Mouse (Mus musculus): ENCODE measurements around the gene Zmiz1.

Zmiz1 gene

DNA sequence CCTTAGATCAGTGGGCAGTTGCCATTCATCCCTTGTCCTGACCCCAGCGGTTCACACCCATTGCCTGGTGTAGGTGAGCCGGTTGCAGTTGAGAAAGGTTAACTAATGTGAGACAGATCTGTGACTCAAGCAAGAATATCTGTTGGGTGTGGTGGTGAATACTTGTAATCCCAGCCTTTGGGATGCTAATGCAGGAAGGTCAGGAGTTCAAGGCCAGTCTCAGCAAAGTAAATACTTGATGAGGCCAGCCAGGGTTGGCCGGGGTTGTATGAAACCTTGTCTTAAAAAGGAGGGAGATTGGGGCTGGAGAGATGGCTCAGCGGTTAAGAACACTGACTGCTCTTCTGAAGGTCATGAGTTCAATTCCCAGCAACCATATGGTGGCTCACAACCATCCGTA lies 132.0 kb downstream of the Zmiz1 start:
- no peak for DNase-seq (ENCODE audit: low spot score)

DNA sequence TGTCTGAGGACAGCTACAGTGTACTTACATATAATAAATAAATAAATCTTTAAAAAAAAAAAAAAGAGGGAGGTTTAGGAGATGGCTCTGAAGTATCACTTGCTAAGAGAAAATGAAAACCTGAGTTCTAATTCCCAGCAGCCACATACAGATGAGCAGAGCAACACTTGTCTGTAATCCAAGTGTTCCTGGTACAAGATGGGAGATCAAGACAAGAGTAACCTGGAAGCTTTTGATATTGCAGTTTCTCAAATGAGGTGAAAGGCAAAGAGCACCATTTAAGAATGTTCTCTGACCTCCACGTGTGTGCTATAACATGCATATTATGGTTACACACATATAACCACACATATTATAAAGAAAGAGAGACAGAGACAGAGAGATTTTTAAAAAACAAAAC lies 132.4 kb downstream of the Zmiz1 start:
- no peak for DNase-seq (ENCODE audit: low spot score)

DNA sequence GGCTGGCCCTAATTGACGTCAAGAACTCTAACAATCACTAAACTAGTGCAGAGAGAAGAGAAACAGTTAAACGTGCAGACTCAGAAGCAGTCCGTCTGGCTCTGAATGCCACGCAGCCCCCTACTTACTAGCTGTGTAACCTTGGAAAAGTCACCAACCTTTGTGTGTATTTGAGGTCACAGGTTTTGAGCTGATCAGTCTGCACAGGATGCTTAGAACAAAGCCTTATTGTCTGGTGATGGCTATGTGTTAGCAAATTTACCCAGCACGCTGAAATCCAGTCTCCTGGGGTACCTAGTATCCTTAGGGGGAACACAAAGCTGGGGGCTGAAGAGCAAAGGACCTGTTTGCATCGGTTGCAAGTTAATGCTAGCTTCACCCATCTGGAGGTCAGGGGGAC lies 133.5 kb downstream of the Zmiz1 start:
- no peak for DNase-seq (ENCODE audit: low spot score)

DNA sequence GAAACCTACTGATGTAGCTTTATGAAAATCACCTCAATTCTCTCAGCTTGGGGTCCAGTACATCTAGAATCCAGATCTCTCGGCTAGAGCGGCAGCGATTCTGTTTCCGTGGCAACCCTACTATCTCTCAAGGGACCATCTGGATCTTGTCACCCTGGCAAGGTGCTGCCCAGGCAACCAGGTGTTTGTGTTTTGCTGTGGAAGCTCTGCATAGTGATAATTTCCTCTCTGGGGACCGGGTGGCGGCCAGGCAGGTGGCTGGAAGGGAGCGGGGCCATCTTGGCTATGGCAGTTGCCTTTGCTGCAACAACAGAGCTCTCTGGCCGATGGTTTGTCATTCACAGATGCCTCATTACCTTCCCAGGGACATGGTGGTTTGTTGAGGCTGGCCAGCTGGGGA lies 134.9 kb downstream of the Zmiz1 start:
- DNase-seq (ENCODE audit: low spot score) = no peak

DNA sequence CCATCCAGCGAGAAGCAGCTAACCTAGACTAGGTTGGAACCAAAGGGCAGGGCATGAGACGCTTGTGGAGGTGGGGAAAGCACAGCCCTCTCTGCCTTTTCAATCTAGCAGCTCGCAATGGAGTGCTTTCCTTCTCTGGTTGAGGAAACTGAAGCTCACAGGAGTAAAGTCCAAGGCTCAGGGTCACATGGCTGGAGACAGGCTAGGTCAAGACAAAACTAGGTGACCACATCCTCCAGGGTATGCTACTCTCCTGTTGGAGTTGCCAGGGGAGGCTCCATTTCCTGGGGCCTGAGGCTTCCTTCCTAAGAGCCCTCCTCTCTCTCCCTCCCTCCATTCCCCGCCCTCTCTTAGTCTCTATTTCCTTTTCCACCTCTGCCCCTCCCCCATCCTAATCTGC lies 135.6 kb downstream of the Zmiz1 start:
- no peak for DNase-seq (ENCODE audit: low spot score)

DNA sequence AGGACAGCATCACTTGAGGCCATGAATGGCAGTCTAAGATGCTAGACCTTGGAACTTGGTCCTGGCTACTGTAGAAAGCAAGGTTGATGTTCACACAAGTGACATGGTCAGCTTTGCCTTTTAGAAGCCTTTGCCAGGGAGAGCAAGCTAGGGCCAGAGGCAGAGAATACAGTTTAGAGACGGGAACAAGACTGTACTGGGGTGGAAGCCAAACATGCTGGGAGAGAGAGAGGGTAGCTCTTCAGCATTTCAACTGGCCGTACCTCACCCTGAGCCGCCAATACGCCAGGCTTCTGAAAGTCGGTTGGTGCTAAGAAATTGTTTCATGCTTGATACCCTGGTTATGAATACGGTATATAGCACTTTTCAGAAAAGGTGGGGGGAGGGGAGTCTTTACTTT lies 140.0 kb downstream of the Zmiz1 start:
- DNase-seq (ENCODE audit: low spot score) = no peak

DNA sequence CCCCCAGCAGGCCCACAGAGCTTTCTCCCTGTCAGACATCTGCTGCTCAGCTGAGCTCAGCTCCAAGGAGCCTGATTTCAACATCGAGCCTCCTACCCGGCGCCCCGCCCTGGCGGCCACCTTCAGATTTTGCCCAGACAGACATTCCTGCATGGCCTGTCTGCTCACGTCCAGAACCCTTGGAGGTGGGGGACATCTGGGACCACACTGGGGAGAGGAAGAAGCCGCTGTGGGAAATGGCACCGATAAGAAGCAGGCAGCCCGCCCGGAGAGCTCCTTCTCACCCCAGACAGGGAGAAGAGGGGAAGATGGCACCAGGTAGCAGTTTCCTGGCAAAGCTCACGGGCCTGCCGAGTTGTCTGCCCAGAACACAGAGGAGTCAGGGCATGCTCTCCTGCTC lies 140.9 kb downstream of the Zmiz1 start:
- DNase-seq (ENCODE audit: low spot score) = no peak

DNA sequence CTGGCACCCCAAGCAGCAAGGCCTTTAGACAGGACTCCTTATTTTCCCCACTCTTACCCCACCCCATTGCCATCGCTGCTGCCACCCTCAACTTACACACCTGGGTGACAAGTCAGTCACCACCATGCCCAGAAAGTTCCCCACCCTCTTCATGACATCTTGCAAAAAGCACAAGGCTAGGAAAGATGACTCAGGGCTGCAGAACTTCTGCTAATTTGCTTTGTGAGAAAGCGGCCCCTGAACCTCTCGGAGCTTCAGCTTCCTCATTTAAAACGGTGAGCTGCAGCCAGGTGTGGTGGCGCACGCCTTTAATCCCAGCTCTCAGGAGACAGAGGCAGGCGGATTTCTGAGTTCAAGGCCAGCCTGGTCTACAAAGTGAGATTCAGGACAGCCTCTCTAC lies 141.4 kb downstream of the Zmiz1 start:
- DNase-seq (ENCODE audit: low spot score) = no peak

DNA sequence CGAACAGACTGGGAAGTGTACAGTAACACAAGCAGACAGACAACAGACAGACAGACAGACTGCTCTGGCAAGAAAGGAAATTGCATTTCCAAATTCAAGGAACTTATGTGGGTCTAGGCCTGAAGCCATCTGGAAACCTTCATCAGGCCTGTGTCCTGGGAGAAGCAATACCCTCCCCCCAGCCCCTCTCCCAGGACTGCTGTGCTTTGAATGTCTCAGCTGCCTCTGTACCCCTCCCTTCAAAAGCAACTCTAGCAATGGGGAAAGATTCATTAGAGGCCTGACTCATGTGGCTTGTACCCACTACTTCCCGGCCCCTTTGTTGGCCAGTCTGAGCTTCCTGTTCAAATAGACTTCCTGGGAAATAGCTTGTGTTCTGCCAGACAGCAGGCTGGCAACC lies 142.0 kb downstream of the Zmiz1 start:
- no peak for DNase-seq (ENCODE audit: low spot score)

DNA sequence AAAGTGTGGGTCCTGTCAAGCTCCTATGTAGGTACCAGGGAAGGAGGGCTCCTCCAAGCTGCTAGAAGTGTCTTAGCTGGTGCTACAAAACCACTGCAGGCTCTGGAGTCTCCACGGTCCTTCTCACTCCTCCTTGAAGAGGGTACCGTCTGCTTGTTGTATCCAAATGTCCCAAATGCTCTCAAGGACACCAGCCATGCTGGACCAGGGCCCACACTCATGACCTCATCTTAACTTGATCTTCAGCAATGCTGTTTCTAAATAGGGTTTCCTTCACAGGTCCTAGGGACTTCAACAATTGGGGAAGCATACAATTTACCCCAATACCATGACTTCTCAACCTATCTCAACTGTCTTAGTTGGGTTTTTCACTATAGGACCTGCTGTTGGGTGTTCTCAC lies 143.0 kb downstream of the Zmiz1 start:
- DNase-seq (ENCODE audit: low spot score) = no peak

DNA sequence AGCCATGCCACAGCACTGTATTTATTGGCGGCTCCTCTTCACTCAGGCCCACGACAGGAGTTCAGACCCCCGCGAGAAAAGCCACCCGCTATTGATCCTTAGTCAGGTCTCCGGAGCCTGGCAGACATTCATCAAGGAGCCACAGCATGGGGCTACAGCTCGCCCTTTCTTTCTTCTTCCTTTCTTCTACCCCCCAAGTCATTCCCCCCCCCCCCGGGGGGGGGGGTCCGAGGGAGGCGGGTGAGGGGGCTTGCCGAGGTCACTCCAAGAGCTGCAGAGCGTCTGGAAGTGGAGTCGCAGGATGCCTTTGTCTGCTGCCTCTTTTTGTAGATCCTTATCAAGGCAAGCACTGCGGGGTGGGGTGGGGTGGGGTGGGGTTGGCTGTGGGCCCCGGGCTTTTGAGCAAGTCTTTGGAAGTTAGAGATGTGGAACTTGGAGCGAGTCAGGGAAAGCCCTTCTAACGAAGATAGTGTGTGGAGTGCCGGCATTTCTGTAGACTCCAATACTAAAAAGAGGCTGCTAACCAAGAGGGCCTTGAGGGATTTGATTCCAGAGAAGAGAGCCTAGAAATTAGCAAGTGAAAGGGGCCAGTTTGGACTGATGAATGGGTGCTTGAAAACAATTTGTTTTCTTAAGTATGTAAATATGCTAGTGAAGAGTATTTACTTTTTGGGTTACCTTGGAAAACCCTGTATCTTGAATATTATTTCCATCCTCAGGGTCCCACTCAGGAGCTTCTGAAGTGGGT lies 145.6 kb downstream of the Zmiz1 start:
- DNase-seq (ENCODE audit: low spot score) = no peak

DNA sequence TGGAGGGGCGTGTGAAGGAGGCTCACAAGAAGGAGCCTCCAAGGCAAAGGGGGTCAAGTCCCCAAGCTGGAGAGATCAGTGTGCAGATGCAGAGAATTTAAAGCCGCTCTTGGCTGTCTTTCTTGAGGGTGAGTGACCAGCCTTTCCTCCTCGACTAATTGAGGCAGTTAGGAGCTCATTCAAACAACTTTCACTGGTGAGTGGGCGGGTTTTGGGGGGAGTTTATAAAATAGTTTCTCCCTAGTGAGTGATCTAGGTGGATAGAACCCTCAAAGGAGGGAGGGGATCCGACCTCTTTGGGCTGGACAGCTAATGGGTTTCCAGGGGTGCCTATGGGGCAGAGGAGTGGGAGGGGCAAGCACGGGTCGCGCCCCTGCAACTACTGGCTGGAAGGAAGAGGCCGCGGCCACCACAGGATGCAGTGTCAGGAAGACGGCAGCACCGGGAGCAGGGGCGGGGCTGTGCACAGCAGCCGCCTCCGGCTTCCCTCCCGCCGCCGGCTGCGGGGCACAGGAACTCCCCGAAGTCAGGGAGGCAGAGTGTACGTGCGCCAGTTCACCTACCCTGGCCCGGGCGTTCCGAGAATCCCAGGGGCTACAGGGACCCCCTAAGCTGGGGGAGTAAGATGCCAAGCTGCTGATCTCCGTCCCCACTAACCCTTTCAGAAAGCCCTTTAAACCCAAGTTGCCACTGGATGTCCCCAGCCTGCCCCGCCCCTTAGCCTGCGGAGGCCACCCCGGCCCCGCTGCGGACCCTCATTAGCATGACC lies 147.6 kb downstream of the Zmiz1 start:
- no peak for DNase-seq (ENCODE audit: low spot score)

DNA sequence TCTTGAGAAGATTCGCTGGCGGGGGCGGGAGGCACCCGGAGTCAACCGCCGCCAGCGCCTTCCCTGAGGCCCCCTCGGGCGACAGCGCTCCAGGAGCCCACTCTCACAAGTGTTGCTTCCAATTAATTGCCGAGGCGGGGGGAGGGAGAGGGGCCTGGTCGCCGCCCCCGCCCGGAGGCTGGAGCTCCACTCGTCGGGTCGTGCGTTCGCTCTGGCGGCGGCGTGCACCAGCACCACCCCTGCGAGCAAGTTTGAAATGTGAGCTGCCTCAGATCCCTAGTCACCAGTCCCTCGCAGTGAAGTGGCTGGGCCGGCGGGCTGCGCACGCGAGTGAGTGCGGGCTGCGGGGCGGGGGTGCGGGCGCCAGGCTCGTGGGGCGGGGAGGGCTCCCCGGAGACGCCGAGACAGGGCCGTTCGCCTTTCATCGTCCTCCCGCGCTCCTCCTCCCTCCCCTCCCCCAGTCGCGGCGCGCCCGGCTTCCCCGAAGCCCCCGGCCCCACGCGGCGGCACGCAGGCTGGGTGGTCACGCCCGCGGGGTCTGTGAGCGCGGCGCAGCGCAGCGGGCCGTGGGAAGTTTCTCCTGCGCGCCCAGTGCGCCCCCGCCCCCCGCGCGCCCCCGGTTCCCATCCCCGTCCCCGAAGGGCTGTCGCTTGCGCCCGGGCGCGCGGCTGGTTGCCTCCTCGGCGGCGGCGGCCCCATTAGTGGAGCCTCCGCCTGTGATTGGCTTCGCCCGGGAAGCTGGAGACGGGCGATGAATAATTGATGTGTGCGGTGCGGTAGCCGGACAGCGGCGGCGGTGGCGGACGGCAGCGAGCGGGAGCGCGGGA lies 148.4 kb downstream of the Zmiz1 start:
- DNase-seq (ENCODE audit: low spot score) = no peak

DNA sequence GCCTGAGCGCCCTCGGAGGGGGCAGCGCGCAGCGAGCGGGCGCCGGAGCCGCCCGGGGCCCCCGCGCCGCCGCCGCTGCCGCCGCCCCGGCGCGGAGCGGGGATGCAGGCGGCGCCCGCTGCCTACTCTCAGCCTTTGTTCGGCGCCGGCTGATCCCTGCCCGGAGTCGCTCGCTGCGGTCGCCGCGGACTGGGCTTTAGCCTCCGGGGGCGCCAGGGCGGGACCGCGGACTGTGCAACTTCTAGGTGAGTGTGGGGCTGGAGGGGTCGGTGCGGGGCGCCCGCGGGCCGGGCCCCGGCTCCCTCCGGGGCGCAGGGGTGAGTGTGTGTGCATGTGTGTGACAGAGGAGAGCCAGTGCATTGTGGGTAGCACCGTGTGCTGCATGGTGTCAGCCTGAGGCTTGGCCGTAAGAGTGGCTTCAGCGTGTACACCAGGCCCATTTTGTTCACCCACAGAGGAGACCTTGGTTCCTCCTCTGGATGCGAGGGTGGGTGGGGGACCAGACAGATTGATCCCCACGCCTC lies 149.0 kb downstream of the Zmiz1 start:
- DNase-seq (ENCODE audit: low spot score) = no peak

DNA sequence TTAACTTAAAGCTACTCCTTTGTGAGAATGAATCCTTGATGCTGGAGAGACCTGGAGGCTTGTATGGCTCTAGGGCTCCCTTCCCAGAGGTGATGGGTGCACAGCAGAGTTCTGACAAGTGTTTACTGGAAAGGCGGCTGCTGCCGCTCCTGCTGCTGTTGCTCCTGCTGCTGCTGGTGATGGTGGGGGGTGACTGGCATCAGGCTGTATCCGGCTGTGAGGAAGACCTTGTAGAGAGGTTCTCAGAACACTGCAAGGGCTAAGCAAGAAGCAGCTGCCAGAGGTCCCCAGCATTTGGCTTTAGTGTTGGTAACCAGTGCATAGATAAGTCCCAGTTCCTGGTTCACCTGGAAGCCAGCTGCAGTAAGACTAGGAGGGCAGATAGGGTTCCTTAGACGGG lies 149.6 kb downstream of the Zmiz1 start:
- DNase-seq (ENCODE audit: low spot score) = no peak

DNA sequence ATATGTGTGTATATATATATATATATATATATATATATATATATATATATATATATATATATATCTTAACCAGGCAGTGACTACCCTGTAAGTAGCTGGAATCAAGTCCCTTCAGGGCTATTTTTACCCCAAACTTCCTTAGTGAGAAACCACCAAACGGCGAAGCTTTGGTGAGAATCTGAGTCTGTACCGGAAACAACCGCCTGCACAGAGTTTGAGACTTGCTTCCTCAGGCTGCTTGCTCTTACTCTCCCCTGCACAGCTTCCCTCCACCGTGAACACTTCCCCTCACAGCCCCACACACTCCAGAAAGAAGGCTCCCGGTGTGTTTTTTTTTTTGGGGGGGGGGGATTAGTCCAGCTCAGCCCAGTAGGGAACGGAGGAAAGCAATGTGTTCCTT lies 150.4 kb downstream of the Zmiz1 start:
- no peak for DNase-seq (ENCODE audit: low spot score)

DNA sequence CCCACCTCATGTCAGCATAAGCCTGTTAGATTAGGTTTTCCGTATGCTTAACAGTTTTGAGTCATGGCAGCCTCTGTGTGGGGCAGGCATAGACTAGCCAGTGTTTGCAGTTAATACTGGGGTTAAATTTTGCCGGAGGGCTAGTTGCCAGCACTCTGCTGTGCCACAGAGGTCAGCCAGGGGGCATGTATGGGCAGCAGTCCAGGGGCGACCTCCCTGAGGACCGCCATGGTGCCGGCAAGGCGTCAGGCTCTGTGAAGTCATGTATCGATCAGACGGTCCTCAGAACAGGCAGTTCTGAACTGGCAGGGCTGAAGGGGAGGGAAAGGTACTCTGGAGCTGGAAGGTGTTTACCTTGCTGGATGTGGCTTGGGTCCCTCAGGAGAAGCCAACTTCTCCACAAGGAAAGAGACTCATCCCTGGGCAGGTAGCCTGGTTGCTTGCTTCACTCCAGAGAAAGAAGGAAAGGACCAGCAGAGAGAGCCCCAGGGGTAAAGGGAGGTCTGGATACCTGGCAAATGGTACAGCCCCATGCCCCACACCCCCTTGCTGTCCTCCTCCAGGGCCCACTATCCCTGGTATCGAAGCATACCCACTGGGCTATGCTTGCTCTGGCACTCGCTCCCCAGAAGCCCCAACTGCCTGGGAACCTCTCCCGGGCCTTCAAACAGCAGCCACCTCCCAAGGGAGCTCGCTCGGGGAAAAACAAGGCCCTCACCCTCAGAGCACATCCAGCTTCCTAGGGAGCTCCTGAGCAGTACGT lies 151.6 kb downstream of the Zmiz1 start:
- no peak for DNase-seq (ENCODE audit: low spot score)

DNA sequence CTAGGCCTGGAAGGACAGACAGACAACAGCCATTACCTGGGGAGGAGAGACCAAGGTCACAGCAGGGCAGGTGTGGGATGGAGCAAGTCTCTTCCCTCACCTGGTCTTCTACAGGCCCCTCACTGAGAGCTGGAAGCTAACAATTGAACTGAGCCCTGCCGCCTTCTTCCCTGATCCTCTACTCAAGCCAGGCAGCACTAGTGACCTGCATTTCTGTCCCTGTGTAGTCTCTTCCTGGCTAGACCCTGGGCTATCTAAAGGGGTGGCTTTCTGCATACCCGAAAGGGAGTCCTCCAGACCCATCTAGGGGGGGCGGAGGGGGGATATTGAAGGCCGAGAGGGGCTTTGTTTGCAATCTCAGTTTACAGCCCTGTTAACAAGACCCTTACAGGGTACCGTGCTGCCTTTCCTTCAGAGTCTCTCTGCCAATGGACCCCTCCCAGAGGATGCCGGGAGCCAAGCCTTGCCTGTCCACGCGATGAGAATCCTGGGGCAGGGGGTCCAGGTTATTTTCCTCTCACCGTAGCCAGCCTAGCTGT lies 152.2 kb downstream of the Zmiz1 start:
- DNase-seq (ENCODE audit: low spot score) = no peak

DNA sequence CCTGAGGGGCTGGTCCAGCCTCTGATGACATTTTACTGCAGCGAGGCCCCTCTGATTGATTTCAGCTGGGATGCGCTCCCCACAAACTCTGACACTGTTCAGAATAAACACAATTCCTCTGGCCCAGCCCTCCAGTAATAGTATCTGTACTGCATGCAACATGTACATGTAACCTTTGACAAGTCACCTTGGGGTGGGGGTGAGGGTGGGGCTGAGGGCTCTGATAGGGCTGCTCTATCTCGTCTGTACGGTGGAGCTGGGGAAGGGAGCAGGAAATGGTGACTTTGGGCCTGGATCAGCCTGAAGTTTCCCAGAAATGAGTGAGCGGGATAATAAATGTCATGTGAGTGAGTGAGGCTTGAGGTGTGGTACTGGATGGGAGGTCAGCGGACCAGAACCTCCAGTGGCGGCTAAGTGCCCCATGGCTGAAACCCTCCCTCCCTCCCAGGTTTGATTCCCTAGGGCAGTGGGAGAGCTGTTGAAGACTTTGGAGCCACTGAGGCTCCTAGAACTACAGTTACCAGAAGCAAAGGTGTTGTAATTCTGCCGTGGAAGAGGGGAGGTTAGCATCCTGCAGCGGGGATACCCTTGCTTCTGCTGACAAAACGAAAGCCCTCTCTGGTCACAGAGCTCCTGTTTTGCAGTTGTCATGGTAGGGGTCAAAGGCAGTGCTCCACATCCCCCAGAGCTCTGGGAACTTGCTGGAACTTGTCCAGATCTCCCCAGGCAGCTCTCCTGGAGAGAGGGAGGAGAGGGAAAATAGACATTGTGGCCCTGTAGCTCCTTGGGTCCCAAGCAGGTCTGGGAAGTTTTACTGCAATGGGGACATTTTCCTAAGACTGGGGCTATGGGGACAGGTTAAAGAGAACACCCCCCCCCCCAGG lies 153.1 kb downstream of the Zmiz1 start:
- no peak for DNase-seq (ENCODE audit: low spot score)

DNA sequence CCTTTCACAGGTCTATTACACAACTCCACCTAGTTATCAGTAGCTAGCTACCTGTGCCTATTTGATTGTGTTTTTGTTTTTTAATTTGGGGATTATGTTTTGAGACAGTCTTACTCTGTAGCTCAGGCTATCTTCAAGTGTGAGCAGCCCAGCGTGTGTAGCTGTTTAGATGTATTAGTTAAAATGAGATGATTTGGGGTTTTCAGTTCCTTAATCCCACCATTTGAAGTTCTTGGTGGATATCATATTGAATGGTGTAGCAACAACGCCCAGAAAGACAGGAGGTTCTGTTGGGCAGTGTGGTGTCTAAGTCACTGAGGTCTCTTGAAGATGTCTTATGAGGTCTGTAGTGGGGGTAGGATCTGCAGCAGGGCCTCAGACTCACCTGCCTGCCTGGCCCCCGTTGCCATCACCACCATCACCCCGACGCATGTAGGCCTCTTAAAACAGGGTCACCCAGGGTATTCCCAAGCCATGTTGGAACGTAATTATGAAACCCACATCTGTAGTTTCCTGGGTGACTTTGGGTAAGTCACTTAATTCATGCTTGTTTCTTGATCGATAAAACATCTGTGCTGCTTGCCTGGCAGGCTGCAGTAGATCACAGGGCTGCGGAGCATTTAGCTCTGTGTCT lies 155.1 kb downstream of the Zmiz1 start:
- DNase-seq (ENCODE audit: low spot score) = no peak

Measured in urinary bladder, postnatal 10 days (tissue).